Mouse (Mus musculus) G1E (cell line): ENCODE measurements at regions not wholly inside any gene's neighbourhood (a gene's known extent, or its start where the extent isn't known, plus 50 kb on each side); places are given as distances from the start of the nearest gene placed in this dataset.

Experiments used
- CTCF ChIP-seq: IDR thresholded peaks from 2 replicates; pipeline ENCODE4 v1.5.1; 2012; ENCODE audit warnings: low read depth, low read length, inconsistent platforms, mixed read lengths
- GATA1 ChIP-seq: IDR thresholded peaks from 2 replicates; pipeline ENCODE4 v1.6.1; 2012; ENCODE audit warnings: borderline replicate concordance, low read length, inconsistent platforms, mixed read lengths
- GATA2 ChIP-seq: IDR thresholded peaks from 2 replicates; pipeline ENCODE4 v1.6.1; 2012; ENCODE audit warnings: low read depth, low read length, inconsistent platforms, borderline replicate concordance
- POLR2AphosphoS5 ChIP-seq: IDR thresholded peaks from 2 replicates; pipeline ENCODE4 v1.6.1; 2012; ENCODE audit warnings: low read depth, low read length, inconsistent platforms; ENCODE audit not compliant: insufficient replicate concordance
- TAL1 ChIP-seq: conservative IDR thresholded peaks from 2 replicates; pipeline ENCODE4 v1.6.1; 2012; ENCODE audit warnings: low read depth, low read length, inconsistent platforms, mixed read lengths

GRCm38 (mm10) chr2:53492788-53493187 is 301.3 kb downstream of the Arl6ip6 start:
- no peak for TF ChIP-seq CTCF
- TF ChIP-seq TAL1: no peak
- TF ChIP-seq POLR2AphosphoS5: no peak
- TF ChIP-seq GATA1: no peak
- TF ChIP-seq GATA2: no peak
